16 mouse cellular contexts compared by ENCODE assay signal in the genomic region with DNA sequence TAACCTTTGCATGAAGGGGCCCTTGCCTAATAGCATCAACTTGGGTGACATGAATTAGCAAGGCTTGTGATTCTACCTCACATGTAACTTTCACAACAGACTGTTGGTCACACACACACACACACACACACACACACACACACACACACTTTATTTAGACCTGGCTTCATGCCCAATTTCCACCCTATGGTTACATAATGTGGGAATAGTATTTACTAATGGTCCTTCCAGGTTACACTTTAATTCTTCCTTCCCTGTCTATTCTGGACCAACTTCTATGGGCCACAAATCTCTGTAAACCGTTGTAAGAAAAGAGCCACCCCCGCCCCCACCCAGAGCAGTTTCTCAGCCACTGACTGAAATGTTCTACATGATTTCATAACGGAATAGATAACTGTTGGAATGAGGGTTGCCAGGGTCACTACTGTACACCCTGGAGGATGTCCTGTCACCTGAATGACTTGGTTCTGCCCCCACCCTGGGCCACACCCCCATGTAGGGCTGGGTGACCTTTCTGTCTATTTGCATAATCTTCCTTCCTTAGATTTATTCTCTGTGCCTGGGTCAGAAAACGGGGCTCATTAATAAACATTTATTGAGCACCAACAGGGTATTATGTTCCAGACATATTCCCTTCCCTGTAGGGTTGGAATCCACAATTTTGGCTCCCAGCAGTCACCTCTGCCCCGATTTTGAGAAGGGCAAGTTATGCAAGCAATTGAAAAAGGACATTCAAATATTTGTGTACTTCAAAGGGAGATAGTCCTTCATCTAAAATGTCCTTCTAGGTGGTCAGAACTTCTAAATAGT.
DNase-seq lines count a peak whose midpoint lies in the region; ATAC-seq lines count a peak whose summit lies in the region.
"Had no signal": no experiment of that assay in that cellular context is flagged by ENCODE, and none has a peak within 500 bp of the region (broad histone marks: within the 10 kb centered on the region; RNA-seq: fewer than 3 reads in every experiment).

No protein-coding gene starts in this region.

- H3K9me3 ChIP-seq in midbrain, embryonic 11.5 days (ENCODE audit: control insufficient read depth, low read length): no peaks in the 10 kb centered on the region
- H3K9me3 ChIP-seq in midbrain, embryonic 16.5 days (replicated peaks; ENCODE audit: control insufficient read depth, low read length, poor library complexity, severe bottlenecking): no peaks in the 10 kb centered on the region
- no peaks in the 10 kb centered on the region for H3K9me3 ChIP-seq in forebrain, embryonic 12.5 days
- H3K9me3 ChIP-seq: forebrain, embryonic 13.5 days; hindbrain, embryonic 15.5 days; limb, embryonic 13.5 days; midbrain, embryonic 15.5 days; stomach, embryonic 15.5 days had no signal

- peak; percentile 34 for DNase-seq in adrenal gland, postnatal 10 days
- no peak for DNase-seq in adrenal gland, adult 8-10 months
- no peak for DNase-seq in midbrain, embryonic 11.5 days (ENCODE audit: low spot score, missing footprints)
- DNase-seq in kidney, postnatal 10 days: peak; percentile 39
- DNase-seq in yolk sac, embryonic 10.5 days (ENCODE audit: low spot score): peak; percentile 9
- DNase-seq: gastrocnemius, adult 2 months; thymus, postnatal 25 days had no signal

- WGBS in midbrain, embryonic 11.5 days: 65% methylated on average over 5 of the region's 5 CpGs
- WGBS in midbrain, embryonic 16.5 days: 58% methylated on average over 5 of the region's 5 CpGs
- WGBS in forebrain, embryonic 12.5 days: 75% methylated on average over 5 of the region's 5 CpGs

- no peak overlapping the region for H3K4me3 ChIP-seq in midbrain, embryonic 11.5 days (ENCODE audit: low read depth, low read length)
- no peak overlapping the region for H3K4me3 ChIP-seq in midbrain, embryonic 16.5 days (ENCODE audit: low read depth, low read length)
- H3K4me3 ChIP-seq in forebrain, embryonic 12.5 days (replicated peaks): no peak overlapping the region
- H3K4me3 ChIP-seq: forebrain, embryonic 13.5 days; gastrocnemius, adult 2 months; hindbrain, embryonic 15.5 days; limb, embryonic 13.5 days; midbrain, embryonic 15.5 days; stomach, embryonic 15.5 days had no signal

- H3K27ac ChIP-seq in midbrain, embryonic 11.5 days (ENCODE audit: low read depth, low read length): no peak overlapping the region
- H3K27ac ChIP-seq in midbrain, embryonic 16.5 days (ENCODE audit: low read length): no peak overlapping the region
- no peak overlapping the region for H3K27ac ChIP-seq in forebrain, embryonic 12.5 days
- H3K27ac ChIP-seq: forebrain, embryonic 13.5 days; gastrocnemius, adult 2 months; hindbrain, embryonic 15.5 days; limb, embryonic 13.5 days; midbrain, embryonic 15.5 days; stomach, embryonic 15.5 days had no signal

- H3K4me2 ChIP-seq in midbrain, embryonic 11.5 days: no peak overlapping the region
- no peak overlapping the region for H3K4me2 ChIP-seq in midbrain, embryonic 16.5 days (ENCODE audit: low read length)
- no peak overlapping the region for H3K4me2 ChIP-seq in forebrain, embryonic 12.5 days
- H3K4me2 ChIP-seq: forebrain, embryonic 13.5 days; hindbrain, embryonic 15.5 days; limb, embryonic 13.5 days; midbrain, embryonic 15.5 days; stomach, embryonic 15.5 days had no signal

- H3K4me1 ChIP-seq in midbrain, embryonic 11.5 days (ENCODE audit: control insufficient read depth, insufficient read depth, low read length): peaks cover 2% of the 10 kb centered on the region
- H3K4me1 ChIP-seq in midbrain, embryonic 16.5 days (ENCODE audit: control insufficient read depth, insufficient read depth, low read length): no peaks in the 10 kb centered on the region
- H3K4me1 ChIP-seq in forebrain, embryonic 12.5 days: peaks cover 9% of the 10 kb centered on the region
- H3K4me1 ChIP-seq: forebrain, embryonic 13.5 days; hindbrain, embryonic 15.5 days; limb, embryonic 13.5 days; midbrain, embryonic 15.5 days; stomach, embryonic 15.5 days had no signal

- ATAC-seq in midbrain, embryonic 11.5 days (ENCODE audit: low FRiP score): peak; percentile 27; the same call in 1 of the 2 replicates
- ATAC-seq in midbrain, embryonic 16.5 days: no peak
- no peak for ATAC-seq in megakaryocyte progenitor cell, adult 5-6 weeks (replicated peaks; ENCODE audit: poor library complexity)
- ATAC-seq in forebrain, embryonic 12.5 days (ENCODE audit: low FRiP score): no peak
- ATAC-seq: forebrain, embryonic 13.5 days; midbrain, embryonic 15.5 days; Patski had no signal

- H3K9ac ChIP-seq in midbrain, embryonic 11.5 days (ENCODE audit: low read length): no peak overlapping the region
- H3K9ac ChIP-seq in midbrain, embryonic 16.5 days (ENCODE audit: low read depth, low read length): no peak overlapping the region
- H3K9ac ChIP-seq in forebrain, embryonic 12.5 days: no peak overlapping the region
- H3K9ac ChIP-seq: forebrain, embryonic 13.5 days; hindbrain, embryonic 15.5 days; limb, embryonic 13.5 days; midbrain, embryonic 15.5 days; stomach, embryonic 15.5 days had no signal

- H3K36me3 ChIP-seq in midbrain, embryonic 11.5 days (ENCODE audit: control insufficient read depth, insufficient read depth, low read length): no peaks in the 10 kb centered on the region
- H3K36me3 ChIP-seq in midbrain, embryonic 16.5 days (ENCODE audit: control insufficient read depth, insufficient read depth, low read length): no peaks in the 10 kb centered on the region
- no peaks in the 10 kb centered on the region for H3K36me3 ChIP-seq in forebrain, embryonic 12.5 days (replicated peaks)
- H3K36me3 ChIP-seq: hindbrain, embryonic 15.5 days; limb, embryonic 13.5 days; midbrain, embryonic 15.5 days; stomach, embryonic 15.5 days had no signal

- H3K27me3 ChIP-seq in midbrain, embryonic 11.5 days (ENCODE audit: control insufficient read depth, insufficient read depth, low read length): no peaks in the 10 kb centered on the region
- H3K27me3 ChIP-seq in midbrain, embryonic 16.5 days (ENCODE audit: control insufficient read depth, insufficient read depth, low read depth, low read length): no peaks in the 10 kb centered on the region
- no peaks in the 10 kb centered on the region for H3K27me3 ChIP-seq in forebrain, embryonic 12.5 days
- H3K27me3 ChIP-seq: forebrain, embryonic 13.5 days; hindbrain, embryonic 15.5 days; limb, embryonic 13.5 days; midbrain, embryonic 15.5 days; Patski; stomach, embryonic 15.5 days had no signal

Comparison
In these comparisons a context has a peak if more than half of its experiments do, and no peak if none do; other contexts are left out.
1. DNase-seq: peak in adrenal gland, postnatal 10 days (single experiment), kidney, postnatal 10 days (single experiment) and yolk sac, embryonic 10.5 days (single experiment); none in adrenal gland, adult 8-10 months (single experiment) and midbrain, embryonic 11.5 days (single experiment).